Mouse (Mus musculus) limb, embryonic 14.5 days (tissue): ENCODE data around the gene Hist2h2be. TPM values are rescaled to one million over a fixed set of nuclear protein-coding genes. Genes with fewer than 3 reads are reported as not detected.

Experiments used
- ATAC-seq: fragments of 200-750 bp; cut with Nextera tagmentation; 2 replicates; pipeline ENCODE4 v1.8.0; 2017; ENCODE audit warnings: low read depth, moderate number of reproducible peaks, moderate TSS enrichment; ENCODE audit not compliant: low FRiP score
- DNase-seq: peaks from one replicate; pipeline ENCODE4 v3.0.0-alpha.2; 2015; ENCODE audit warnings: low spot score
- H3K27ac ChIP-seq: fragments of 300-500 bp; sonication (generic); replicated peaks from 2 replicates; pipeline ENCODE4 v1.5.1; 2014; ENCODE audit warnings: low read depth, mild to moderate bottlenecking, low read length, moderate library complexity, mixed read lengths
- H3K27me3 ChIP-seq: fragments of 300-500 bp; sonication (generic); 2 replicates; pipeline ENCODE4 v1.6.1; 2014; ENCODE audit warnings: low read length, mixed read lengths; ENCODE audit not compliant: control insufficient read depth, insufficient read depth
- H3K36me3 ChIP-seq: fragments of 300-500 bp; sonication (generic); 2 replicates; pipeline ENCODE4 v1.6.1; 2014; ENCODE audit warnings: mild to moderate bottlenecking, low read length, moderate library complexity, mixed read lengths; ENCODE audit not compliant: control insufficient read depth, insufficient read depth
- H3K4me1 ChIP-seq: fragments of 300-500 bp; sonication (generic); 2 replicates; pipeline ENCODE4 v1.6.1; 2014; ENCODE audit warnings: antibody characterized with exemption, low read length, mixed read lengths; ENCODE audit not compliant: control insufficient read depth, insufficient read depth
- H3K4me2 ChIP-seq: fragments of 300-500 bp; sonication (generic); replicated peaks from 2 replicates; pipeline ENCODE4 v1.6.1; 2014; ENCODE audit warnings: low read depth, mild to moderate bottlenecking, low read length, moderate library complexity; ENCODE audit not compliant: severe bottlenecking
- H3K4me3 ChIP-seq: fragments of 300-500 bp; sonication (generic); replicated peaks from 2 replicates; pipeline ENCODE4 v1.5.1; 2014; ENCODE audit warnings: low read length
- H3K9ac ChIP-seq: fragments of 300-500 bp; sonication (generic); 2 replicates; pipeline ENCODE4 v1.6.1; 2014; ENCODE audit warnings: mild to moderate bottlenecking, low read depth, low read length, moderate library complexity; ENCODE audit not compliant: severe bottlenecking
- H3K9me3 ChIP-seq: fragments of 300-500 bp; sonication (generic); 2 replicates; pipeline ENCODE4 v1.6.1; 2016; ENCODE audit warnings: low read length; ENCODE audit not compliant: control insufficient read depth
- POLR2A ChIP-seq: fragments of 200-500 bp; IDR thresholded peaks from 2 replicates; pipeline ENCODE4 v1.8.0; 2012; ENCODE audit warnings: inconsistent platforms, mild to moderate bottlenecking, moderate library complexity, borderline replicate concordance; ENCODE audit not compliant: insufficient read depth, insufficient read length; ENCODE audit errors: extremely low read depth
- WGBS: fragments of 180-500 bp; shearing (Covaris S2); extraction: QIAGEN DNeasy Blood & Tissue Kit; methylation state at CpG from one replicate; pipeline ENCODE4 v1.1.7; 2014; 5-methylcytosine and 5-hydroxymethylcytosine counted together
- polyA plus RNA-seq, 2 experiments: library from polyadenylated mRNA; depleted of rRNA in 1 of 2; stranded (reverse) in 1 of 2; unstranded in 1 of 2; fragments of >200 nt; fragmentation: Nextera tagmentation in 1 of 2; extraction: Ambion mirVana in 1 of 2; gene quantifications; 2 replicates each; pipeline versions ENCODE4 v1.2.1 to v1.2.3; 2012 to 2014

Hist2h2be gene
- polyA plus RNA-seq, 2 experiments, result 5.2 to 8.5 TPM

DNA sequence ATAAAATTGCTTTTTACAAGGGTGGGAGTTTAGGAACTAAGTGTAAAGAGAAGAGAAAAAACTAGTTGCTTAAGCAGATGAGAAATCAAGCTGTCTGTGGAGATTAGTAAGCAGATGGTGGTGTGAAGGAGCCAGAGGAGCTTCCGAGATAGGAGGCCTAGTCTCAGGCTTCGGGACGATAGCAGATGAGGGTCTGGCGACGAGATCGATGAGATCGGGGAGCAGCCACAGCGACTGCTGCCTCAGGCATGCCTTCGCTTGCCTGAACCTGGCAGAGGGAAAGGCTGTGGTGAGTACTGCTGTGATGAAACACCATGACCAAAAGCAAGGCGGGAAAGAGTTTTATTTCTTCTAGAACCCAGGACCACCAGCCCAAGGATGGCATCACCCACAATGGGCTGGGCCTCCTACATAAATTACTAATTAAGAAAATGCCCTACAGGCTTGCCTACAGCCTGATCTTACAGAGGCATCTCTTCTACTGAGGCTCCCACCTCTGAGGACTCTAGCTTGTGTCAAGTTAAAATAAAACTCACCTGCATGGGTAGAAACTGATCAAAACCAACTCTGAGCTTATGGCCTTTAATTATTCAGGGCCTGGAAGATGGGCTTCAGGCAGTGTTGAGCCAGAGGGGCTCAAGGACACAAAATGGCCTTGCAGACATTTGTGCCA, 33.9 kb downstream of the Hist2h2be start:
- no peak for TF ChIP-seq POLR2A
- peaks cover 9% of the 10 kb centered on the region; the same call in 1 of the 2 replicates for H3K4me1 ChIP-seq
- H3K4me3 ChIP-seq, result no peak overlapping the region
- H3K4me2 ChIP-seq, result no peak overlapping the region
- peak; percentile 40 for DNase-seq
- H3K9ac ChIP-seq, result no peak overlapping the region
- H3K27ac ChIP-seq, result no peak overlapping the region
- no peaks in the 10 kb centered on the region for H3K36me3 ChIP-seq
- no peaks in the 10 kb centered on the region for H3K9me3 ChIP-seq
- no peaks in the 10 kb centered on the region for H3K27me3 ChIP-seq
- no peak for ATAC-seq
- 36% methylated on average over 10 of the region's 10 CpGs for WGBS

DNA sequence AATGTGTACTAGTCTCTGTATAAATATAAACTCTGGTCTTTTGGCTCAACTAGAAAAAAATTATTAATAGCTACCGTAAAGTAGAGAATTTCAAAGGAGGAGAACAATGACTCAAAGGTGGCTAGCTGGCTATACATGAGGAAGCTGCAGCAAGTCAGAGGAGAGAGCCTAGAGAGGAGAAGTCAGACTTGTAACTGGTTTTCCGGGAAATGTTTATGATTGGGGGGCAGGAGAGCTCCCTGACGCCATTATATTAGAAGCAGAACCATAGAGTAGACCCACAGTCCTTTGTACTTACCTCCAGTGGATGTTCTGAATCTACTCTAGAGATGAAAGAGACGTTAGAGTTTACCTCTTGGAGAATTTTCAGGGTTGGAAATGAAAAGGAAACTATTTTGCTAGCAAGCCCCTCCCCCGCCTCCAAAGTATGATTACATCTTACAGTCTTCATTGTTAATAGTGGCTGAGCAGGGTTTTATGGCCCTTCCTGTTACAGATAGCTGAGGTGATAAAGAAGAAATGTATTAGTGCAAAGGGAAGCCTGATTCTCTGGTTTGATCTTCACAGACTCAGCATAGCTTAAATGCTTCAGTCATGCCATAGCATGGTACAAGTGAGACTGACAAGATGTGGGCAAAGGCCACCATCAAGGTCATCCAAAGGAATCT, 35.1 kb downstream of the Hist2h2be start:
- Histone ChIP-seq H3K27me3 (no peaks in the 10 kb centered on the region), H3K4me1 (peaks cover 5% of the 10 kb centered on the region; the same call in 1 of the 2 replicates), H3K27ac (no peak overlapping the region), H3K4me3 (no peak overlapping the region), H3K4me2 (no peak overlapping the region), H3K9me3 (no peaks in the 10 kb centered on the region), H3K9ac (no peak overlapping the region), H3K36me3 (no peaks in the 10 kb centered on the region)
- ATAC-seq (no peak), DNase-seq (no peak)
- TF ChIP-seq POLR2A, result no peak
- WGBS, result 57% methylated on average over 5 of the region's 5 CpGs

DNA sequence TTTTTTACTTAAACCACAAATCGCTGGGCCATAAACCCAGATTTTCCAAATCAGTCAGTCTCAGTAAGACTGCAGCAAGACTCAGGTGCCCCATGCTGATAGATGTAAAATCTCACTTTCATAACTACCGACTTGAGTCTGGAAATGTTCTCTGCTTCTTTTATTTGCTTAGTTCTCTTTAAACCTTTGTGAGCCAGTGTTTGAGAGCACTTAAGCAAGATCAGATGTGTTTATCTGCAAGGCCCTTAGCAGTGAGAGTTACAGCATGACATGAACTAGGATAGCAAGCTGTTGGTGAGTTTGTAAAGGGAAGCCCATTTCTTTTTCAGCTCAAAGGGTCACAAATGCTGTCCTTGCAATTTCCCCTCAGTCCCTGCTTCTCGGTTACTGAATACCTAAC, 36.3 kb downstream of the Hist2h2be start:
- 45% methylated on average over 3 of the region's 3 CpGs for WGBS
- H3K9ac ChIP-seq, result no peak overlapping the region
- ATAC-seq (no peak), DNase-seq (no peak)
- H3K9me3 ChIP-seq, result no peaks in the 10 kb centered on the region
- no peaks in the 10 kb centered on the region for H3K27me3 ChIP-seq
- H3K27ac ChIP-seq, result 0 out of 2 replicates have a peak overlapping the region, but pooled peaks have one; percentile 33
- H3K4me1 ChIP-seq, result peaks cover 12% of the 10 kb centered on the region
- TF ChIP-seq POLR2A, result no peak
- H3K36me3 ChIP-seq, result no peaks in the 10 kb centered on the region
- no peak overlapping the region for H3K4me3 ChIP-seq
- no peak overlapping the region for H3K4me2 ChIP-seq

DNA sequence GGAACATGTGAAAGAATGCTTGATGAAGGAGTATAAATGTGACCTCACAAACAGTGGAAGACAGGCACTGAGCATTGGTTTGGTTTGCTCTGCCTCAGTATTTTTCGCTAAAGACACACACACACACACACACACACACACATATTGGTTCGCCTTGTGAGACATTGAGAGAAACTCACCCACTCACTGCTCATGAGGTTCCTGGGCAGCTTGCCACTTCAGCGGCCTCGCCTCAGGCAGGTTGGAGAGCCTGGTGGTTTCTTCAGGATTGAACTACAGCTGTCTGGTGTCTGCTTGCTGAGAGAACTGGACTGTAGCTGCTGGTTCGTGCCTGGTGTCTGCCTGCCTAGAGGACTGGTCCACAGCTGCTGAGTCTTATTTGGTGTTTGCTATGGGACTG, 39.3 kb downstream of the Hist2h2be start:
- Histone ChIP-seq H3K9ac (no peak overlapping the region), H3K27me3 (no peaks in the 10 kb centered on the region), H3K4me1 (peaks cover 22% of the 10 kb centered on the region), H3K4me2 (no peak overlapping the region), H3K9me3 (no peaks in the 10 kb centered on the region), H3K27ac (no peak overlapping the region), H3K4me3 (no peak overlapping the region), H3K36me3 (no peaks in the 10 kb centered on the region)
- ATAC-seq (no peak), DNase-seq (no peak)
- TF ChIP-seq POLR2A, result no peak
- WGBS, result 88% methylated on average over 5 of the region's 5 CpGs

DNA sequence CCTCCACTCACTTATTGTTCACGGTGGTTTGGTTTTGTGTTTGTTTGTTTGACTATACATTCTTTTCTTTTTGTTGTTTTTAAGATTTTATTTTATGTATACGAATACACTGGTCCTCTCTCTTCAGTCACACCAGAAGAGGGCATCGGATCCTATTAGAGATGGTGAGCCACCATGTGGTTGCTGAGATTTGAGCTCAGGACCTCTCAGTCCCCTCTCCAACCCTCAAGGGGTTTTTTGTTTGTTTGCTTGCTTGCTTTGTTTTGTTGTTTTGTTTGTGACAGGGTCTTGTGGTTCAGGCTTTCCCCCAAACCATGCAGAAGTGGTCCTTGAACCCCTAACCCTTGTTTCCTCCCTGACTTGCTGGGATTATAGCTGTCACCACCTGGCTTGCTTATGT, 40.7 kb downstream of the Hist2h2be start:
- Histone ChIP-seq H3K9me3 (no peaks in the 10 kb centered on the region), H3K27me3 (no peaks in the 10 kb centered on the region), H3K4me1 (peaks cover 17% of the 10 kb centered on the region), H3K36me3 (no peaks in the 10 kb centered on the region), H3K4me3 (peak overlapping the region; percentile 60; the same call in 1 of the 2 replicates), H3K9ac (peak overlapping the region; percentile 72; the same call in 1 of the 2 replicates), H3K27ac (peak overlapping the region; percentile 98; the same call in 1 of the 2 replicates), H3K4me2 (peak overlapping the region; percentile 78)
- ATAC-seq, result no peak
- TF ChIP-seq POLR2A, result no peak
- no peak for DNase-seq
- WGBS, result 49% methylated on average over 3 of the region's 3 CpGs
